Mouse (Mus musculus): ENCODE measurements around the gene Chchd10. TPM values are rescaled to one million over a fixed set of nuclear protein-coding genes. Genes with fewer than 3 reads are reported as not detected.
"Not testable (repeated sequence)": the region's sequence is repeated elsewhere in the genome, so short reads cannot be mapped to it uniquely, and the experiment has no call there.

Gene Chchd10
- total RNA-seq (2021): 100 to 1,000 TPM; 323 to 356 TPM

DNA sequence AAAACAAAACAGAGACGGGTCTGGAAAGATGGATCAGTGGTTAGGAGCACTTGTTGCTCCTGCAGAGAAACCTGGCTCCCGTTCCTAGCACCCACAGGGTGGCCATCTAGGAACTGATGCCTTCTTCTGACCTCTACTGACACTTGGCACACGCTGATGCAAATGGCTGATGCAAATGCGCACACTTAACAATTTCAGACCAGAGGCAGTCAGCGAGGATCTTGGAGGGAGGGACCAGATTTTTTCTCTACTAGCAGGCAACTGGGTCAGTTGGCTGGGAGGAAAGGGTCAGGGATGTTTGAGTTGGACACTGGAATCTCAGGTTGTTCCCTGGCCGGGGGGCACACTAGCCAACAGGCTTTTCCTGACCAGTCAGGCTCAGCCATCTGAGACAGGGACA lies at the start of gene Chchd10:
Gene Chchd10, plus strand, starts transcription at position 240 of the 400 bp plus-strand sequence.
- DNase-seq (ENCODE audit: extremely low spot score in 1 of 2, low spot score in 1 of 2): no peak

DNA sequence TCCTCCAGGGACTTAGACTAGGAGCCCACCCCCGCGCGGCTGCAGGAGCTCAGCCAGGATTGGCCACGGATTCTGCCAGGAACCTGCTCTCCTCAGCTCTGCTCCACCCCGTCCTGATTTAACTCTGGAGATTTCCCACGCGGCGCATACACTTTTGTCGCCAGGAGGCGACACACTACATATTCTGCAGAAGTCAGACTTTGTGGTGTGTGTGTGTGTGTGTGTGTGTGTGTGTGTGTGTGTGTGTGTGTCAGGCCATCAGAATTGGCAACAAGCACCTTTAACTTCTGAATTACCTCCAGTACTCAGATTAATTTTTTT lies 49.7 kb upstream of the Chchd10 start:
- peak; percentile 57 to 63 for DNase-seq (ENCODE audit: extremely low spot score in 1 of 2, low spot score in 1 of 2)

- no peak for DNase-seq (ENCODE audit: extremely low spot score in 1 of 2, low spot score in 1 of 2)
Observed at GRCm38 (mm10) chr10:75884742-75885141, 48.2 kb upstream of the Chchd10 start.

- not testable (repeated sequence) for DNase-seq (ENCODE audit: extremely low spot score in 1 of 2, low spot score in 1 of 2)
Observed at GRCm38 (mm10) chr10:75887504-75887903, 45.4 kb upstream of the Chchd10 start.

GRCm38 (mm10) chr10:75889406-75890153 lies 43.4 kb upstream of the Chchd10 start:
- no peak for DNase-seq (ENCODE audit: extremely low spot score in 1 of 2, low spot score in 1 of 2)

DNA sequence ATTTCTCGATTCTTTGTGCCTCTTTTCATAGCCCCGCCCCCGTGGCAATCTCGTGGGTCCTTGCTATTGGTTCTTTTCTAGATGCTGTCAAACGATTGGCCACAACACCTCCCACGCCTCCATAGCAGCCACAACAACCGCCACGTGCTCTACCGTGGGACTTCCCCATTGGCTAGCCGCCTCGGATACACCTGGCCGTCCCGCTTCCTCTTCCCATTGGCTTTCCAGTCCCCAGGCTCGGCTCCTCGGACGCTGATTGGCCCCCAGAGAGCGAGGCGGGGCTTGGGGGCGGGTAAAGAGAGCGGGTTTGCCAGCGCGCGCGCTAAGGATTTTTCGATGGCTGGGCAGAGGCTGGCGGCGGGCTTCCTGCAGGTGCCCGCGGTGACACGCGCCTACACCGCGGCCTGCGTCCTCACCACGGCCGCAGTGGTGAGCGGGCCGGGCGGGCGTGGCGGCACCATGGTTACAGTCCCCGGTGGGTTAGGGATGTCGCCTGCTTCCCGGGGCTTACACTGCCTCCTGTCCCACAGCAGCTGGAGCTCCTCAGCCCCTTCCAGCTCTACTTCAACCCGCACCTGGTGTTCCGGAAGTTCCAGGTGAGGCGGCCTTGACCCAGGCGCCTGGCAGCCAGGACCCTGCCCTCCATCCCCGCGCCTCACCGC lies 39.7 kb upstream of the Chchd10 start, which contains the start of gene Derl3:
Gene Derl3, plus strand, starts transcription at position 325 of the 662 bp plus-strand sequence.
- peak; percentile 80 to 87 for DNase-seq (ENCODE audit: extremely low spot score in 1 of 2, low spot score in 1 of 2)

DNA sequence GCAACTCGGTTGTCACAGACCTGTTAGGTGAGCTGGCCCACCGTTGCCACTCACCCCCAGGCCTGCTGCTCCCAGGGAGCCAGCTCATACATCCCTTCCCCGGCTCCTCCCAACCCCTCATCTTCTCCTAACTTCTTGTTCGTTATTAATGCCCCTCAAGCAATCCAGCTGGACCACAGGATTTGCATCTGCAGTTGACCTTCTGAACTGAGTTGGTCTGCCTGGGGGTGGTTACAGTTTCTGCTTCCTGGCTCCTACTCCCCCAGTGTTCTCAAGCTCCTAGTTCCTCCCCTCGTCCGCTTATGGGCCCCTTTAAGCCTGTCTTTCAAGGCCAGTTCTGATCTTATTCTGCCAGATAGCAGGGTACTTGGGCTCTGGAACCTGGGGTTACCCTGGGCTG lies 38.3 kb upstream of the Chchd10 start:
- no peak for DNase-seq (ENCODE audit: extremely low spot score in 1 of 2, low spot score in 1 of 2)

GRCm38 (mm10) chr10:75895730-75896129 lies 37.2 kb upstream of the Chchd10 start:
- DNase-seq (ENCODE audit: extremely low spot score in 1 of 2, low spot score in 1 of 2): no peak

DNA sequence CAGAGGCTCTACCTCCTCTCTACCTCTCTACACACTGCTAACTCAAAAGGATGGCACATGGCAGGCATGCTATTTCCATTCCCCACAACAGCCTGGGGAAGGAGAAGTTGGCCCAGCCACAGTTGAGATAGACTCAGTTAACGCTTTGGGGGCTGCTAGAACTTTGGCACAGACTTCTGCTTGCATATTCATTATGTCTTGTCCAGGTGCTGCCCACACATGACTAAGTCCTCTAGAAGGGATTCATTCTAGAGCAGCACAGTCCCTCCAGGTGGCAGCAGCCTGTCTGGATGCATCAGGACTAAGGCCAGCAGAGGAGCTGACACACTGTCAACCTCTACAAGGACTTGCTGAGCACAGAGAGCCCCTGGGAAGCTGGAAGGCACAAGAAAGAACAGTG lies 36.7 kb upstream of the Chchd10 start:
- DNase-seq (ENCODE audit: extremely low spot score in 1 of 2, low spot score in 1 of 2): no peak

DNA sequence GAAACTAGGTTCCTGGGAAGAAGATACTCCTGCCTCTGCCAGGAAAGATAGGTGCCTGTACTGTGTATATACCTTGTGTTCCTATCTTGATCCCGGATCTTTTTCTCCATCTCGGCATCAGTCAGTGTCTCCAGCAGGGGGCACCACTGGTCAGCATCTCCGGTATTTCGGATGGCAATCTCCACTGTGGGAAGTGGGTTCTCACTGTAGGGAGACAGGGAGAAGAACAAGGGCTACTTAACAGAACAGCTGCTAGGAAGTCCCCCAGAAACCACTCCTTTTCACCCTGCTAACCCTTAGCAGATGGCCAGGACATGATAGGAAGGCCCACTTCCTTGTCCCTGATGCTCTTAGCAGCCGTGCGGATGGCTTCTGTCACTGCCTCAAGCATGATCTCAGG lies 35.6 kb upstream of the Chchd10 start:
- DNase-seq (ENCODE audit: extremely low spot score in 1 of 2, low spot score in 1 of 2): peak; percentile 52 to 89

DNA sequence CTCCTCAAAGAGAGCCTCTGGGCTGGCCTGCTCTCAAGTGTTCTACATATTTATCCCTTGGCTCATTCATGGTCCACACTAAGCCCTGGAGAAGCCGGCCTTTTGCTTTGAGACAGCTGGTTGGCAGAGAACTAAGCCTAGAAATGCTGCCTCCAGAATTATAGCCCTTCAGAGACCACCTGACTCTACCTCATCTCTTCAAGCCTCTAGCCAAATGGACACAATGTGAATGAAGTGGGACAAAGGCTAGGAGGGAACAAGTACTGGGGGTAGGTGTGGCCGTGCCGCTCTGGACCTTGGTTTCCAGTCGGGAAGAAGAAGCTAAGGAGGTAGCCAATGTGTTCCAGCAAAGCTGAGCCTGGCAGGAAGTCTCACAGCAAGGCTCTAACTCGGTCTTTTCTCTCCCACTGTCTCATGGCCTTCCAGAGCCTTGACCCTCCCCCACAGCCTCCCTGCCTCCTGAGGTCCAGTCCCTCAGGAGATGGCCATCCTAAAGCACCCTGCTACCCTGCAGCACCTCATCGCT lies 34.8 kb upstream of the Chchd10 start:
- no peak for DNase-seq (ENCODE audit: extremely low spot score in 1 of 2, low spot score in 1 of 2)

- no peak for DNase-seq (ENCODE audit: extremely low spot score in 1 of 2, low spot score in 1 of 2)
Observed at GRCm38 (mm10) chr10:75898846-75899245, 34.1 kb upstream of the Chchd10 start.

DNA sequence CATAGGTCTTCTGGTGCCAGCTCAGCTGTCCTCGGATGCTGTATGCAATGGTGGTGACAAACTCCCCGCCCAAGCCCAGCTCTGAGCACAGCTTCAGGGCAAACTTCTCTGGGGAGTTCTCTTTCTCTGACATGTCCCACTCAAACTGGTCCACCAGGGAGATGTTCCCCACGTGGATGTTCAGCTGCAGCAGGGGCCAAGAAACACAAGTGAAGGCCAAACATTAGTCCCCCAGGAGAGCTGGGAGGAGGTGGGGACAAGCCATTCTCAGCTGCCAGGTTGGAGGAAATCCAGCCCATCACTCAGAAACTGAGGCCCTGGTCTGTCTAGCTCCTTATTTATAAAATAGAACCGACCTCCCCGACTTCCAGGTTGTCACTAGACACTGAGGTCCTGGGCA lies 28.5 kb upstream of the Chchd10 start:
- no peak for DNase-seq (ENCODE audit: extremely low spot score in 1 of 2, low spot score in 1 of 2)

DNA sequence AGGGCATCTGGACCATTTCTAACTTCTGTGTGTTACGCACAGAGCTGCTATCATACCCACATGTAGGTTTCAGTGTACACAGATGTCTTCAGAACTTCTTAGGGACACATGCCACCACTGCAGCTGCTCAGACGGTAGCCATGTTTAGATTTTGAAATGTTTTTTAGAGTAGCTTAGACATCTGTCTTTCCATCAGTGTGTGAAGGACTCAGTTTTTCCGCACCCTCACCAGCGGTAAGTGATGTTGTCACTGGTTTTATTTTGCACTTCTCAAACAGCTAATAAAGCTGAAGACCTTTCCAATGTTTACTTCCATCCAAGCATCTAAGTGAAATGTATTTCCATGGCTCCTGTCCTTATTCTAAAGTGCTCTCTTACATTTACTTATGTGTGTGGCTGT lies 26.0 kb upstream of the Chchd10 start:
- DNase-seq (ENCODE audit: extremely low spot score in 1 of 2, low spot score in 1 of 2): no peak

GRCm38 (mm10) chr10:75910698-75911097 lies 22.2 kb upstream of the Chchd10 start:
- no peak for DNase-seq (ENCODE audit: extremely low spot score in 1 of 2, low spot score in 1 of 2)

DNA sequence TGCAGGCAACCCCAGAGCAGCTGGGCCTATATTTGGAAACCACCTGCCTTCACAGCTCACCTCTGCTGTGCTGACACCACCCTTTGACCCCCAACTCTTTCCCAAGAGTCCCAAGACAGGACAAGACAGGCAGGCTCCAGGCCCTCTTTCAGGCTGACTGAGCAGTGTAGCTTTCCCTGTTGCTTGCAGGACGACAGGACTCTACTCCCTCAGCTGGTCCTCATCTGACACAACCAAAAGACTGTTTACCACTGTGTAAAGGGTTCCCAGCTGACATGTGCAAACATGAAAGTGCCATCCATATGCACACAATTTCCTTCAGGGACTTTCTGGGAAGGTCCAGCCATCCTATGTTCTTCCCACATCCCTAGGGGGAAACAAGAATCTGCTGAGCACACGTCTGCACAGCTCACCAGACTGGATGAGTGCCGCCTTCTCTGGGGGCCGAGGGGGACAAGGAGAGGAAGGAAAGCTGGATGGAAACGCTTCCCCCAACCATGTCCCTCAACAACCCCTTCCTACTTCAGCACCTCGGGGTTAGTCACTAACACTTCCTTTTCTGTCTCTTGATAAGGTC lies 19.8 kb upstream of the Chchd10 start:
- DNase-seq (ENCODE audit: extremely low spot score in 1 of 2, low spot score in 1 of 2): no peak

DNA sequence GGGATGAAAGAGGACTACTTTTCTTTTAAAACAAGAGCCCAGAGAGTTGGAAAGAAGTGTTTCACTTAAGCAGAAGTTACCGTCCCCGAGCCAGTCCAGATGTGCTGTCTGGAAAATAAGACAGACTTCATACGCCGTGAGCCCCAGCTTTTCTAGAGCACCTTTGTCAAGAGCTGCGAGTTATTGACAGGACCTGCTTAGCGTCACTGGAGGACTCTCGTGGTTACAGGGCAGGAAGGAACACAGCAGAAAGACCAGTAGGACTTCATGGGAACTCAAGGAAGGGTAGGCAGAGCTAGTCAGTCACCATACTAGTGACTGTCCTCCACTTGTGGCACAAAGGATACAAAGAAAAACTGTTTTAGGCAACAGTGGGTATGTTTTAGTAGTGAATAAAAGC lies 17.4 kb upstream of the Chchd10 start:
- DNase-seq (ENCODE audit: extremely low spot score in 1 of 2, low spot score in 1 of 2): no peak

DNA sequence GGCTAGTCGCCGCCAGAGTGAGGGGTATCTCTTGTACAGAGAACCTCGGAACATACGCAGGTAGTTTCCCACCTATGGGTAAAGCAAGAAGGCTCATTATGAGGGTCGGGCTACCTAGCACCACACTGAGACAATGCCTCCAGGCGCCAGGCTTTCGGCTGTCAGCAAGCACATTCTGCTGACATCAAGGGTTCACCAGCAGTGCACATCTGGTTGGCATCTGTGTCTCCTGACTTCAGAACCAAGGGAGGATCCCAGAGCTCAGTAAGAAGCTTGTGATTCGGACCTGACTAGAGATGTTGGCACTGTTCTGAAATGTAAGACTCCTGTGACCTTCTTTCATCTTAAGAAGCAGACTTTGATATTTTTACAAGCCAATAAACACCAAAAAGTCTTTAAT lies 16.1 kb upstream of the Chchd10 start:
- DNase-seq (ENCODE audit: extremely low spot score in 1 of 2, low spot score in 1 of 2): no peak

GRCm38 (mm10) chr10:75919026-75919425 lies 13.9 kb upstream of the Chchd10 start:
- no peak for DNase-seq (ENCODE audit: extremely low spot score in 1 of 2, low spot score in 1 of 2)

DNA sequence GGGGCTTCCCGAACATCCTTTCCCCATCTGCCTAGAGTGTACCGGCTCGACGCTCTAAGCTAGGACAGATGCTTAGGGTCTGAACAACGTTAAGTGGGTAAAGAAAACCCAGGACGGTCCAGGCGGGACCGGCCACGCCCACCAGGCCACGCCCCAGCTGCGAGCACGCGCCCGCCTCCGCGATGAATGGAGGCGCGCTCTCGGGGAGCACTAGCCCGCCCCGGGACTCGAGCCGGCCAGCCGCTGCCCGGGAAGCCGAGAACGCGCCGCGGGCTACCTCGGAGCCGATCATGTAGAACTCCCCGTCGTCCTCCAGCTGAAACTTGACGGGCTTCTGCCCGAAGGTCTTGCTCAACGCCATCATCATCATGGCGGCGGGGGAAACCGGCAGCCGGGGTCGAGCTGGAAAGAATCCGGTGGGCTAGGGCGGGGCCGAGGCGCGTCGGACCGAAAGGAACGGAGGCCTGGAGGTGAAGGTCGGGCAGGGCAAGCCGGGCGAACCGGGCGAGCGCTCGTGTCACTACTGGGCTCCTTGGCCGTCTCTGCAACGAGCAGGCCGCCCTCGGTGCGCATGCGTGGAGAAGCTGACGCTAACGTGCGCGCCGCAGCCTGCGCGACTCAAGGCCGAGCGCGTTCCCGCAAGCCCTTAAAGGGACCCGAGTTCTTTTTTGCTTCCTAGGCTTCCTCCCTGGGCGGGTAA lies 11.8 kb upstream of the Chchd10 start, which contains the start of gene Smarcb1:
Gene Smarcb1, minus strand, starts transcription at position 592 of the 700 bp plus-strand sequence.
- peak; percentile 91 for DNase-seq (ENCODE audit: extremely low spot score in 1 of 2, low spot score in 1 of 2)
